Mouse (Mus musculus): ENCODE measurements at regions not wholly inside any gene's neighbourhood (a gene's known extent, or its start where the extent isn't known, plus 50 kb on each side); places are given as distances from the start of the nearest gene placed in this dataset.
"Not testable (repeated sequence)": the region's sequence is repeated elsewhere in the genome, so short reads cannot be mapped to it uniquely, and the experiment has no call there.

- not testable (repeated sequence) for TF ChIP-seq CTCF (IDR thresholded peaks at IDR 0.05 in 2 of 3, conservative IDR thresholded peaks at IDR 0.05 in 1 of 3; ENCODE audit: control insufficient read depth in 1 of 3, insufficient read depth in 1 of 3, low read depth in 2 of 3, low read length in 3 of 3, poor library complexity in 1 of 3, severe bottlenecking in 1 of 3); ZNF384 (IDR thresholded peaks at IDR 0.05; ENCODE audit: low read depth, low read length); MAFK (IDR thresholded peaks at IDR 0.05; ENCODE audit: borderline replicate concordance, low read depth, low read length); MXI1 (IDR thresholded peaks at IDR 0.05; ENCODE audit: low read depth, low read length); POLR2A (IDR thresholded peaks at IDR 0.05; ENCODE audit: control insufficient read depth in 1 of 2, insufficient read depth in 1 of 2, low read depth in 1 of 2, low read length in 2 of 2, poor library complexity in 1 of 2); RAD21 (IDR thresholded peaks at IDR 0.05; ENCODE audit: low read depth, low read length)
Observed at GRCm38 (mm10) chr6:67954570-67954969, 419.0 kb upstream of the Tacstd2 start.
